Mouse (Mus musculus): ENCODE results near the gene Ptgfrn. TPM values are rescaled to one million over a fixed set of nuclear protein-coding genes. Genes with fewer than 3 reads are reported as not detected.

Ptgfrn gene
- polyA plus RNA-seq, 1 experiment from 2014 or later, result 2.0 TPM

DNA sequence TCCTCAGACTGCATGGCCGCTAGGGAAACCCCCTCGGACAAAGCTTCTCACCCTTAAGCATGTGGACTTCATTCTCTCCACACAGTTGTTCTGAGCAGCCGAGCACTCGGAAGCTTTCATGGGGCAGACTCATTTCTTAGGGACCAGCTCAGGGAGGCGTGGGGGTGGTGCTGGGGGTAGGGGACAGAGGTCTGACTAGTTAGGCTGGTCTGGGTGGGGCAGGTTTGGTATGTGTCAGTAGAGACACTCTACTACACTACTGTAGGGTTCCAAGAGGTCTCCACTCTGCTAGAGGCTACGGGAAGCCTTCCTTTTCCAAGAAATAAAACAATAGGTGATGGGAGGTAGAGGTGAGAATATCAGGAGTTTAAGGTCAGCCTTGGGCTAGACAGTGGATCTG is 65.4 kb downstream of the Ptgfrn start:
- WGBS, result 81% methylated on average over 6 of the region's 6 CpGs
- Histone ChIP-seq H3K4me3 (no peak overlapping the region), H3K4me1 (replicated peaks) (0 out of 2 replicates have a peak, but pooled peaks cover 3% of the 10 kb centered on the region), H3K36me3 (peaks cover 56% of the 10 kb centered on the region), H3K27me3 (ENCODE audit: insufficient read depth, poor library complexity, severe bottlenecking) (no peaks in the 10 kb centered on the region), H3K9me3 (no peaks in the 10 kb centered on the region), H3K27ac (peak overlapping the region; percentile 23; the same call in 1 of the 2 replicates)
- no peak for DNase-seq (ENCODE audit: low spot score)

DNA sequence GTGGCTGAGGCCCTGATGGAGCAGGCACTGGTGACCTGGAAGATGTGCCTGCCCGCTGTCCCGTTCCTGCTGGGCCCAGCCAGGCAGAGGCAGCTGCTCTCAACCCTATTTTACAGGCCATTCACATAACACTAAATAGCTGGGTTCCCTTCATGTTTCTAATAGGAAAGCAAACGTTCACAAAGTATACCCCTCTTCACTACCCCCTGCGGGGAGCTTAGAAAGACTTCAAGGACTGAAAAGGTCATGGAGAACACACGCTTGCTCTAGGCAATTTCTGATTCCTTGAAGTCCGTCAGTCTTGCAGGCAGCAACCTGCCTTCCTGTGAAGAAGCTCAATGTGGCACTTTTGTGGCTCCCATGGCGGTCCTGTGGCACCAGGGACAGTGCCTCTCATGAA is 68.1 kb downstream of the Ptgfrn start:
- Histone ChIP-seq H3K27me3 (ENCODE audit: insufficient read depth, poor library complexity, severe bottlenecking) (no peaks in the 10 kb centered on the region), H3K9me3 (no peaks in the 10 kb centered on the region), H3K27ac (no peak overlapping the region), H3K36me3 (peaks cover 39% of the 10 kb centered on the region), H3K4me3 (no peak overlapping the region), H3K4me1 (replicated peaks) (peaks cover 13% of the 10 kb centered on the region; the same call in 1 of the 2 replicates)
- DNase-seq (ENCODE audit: low spot score), result no peak
- WGBS, result 61% methylated on average over 7 of the region's 7 CpGs

DNA sequence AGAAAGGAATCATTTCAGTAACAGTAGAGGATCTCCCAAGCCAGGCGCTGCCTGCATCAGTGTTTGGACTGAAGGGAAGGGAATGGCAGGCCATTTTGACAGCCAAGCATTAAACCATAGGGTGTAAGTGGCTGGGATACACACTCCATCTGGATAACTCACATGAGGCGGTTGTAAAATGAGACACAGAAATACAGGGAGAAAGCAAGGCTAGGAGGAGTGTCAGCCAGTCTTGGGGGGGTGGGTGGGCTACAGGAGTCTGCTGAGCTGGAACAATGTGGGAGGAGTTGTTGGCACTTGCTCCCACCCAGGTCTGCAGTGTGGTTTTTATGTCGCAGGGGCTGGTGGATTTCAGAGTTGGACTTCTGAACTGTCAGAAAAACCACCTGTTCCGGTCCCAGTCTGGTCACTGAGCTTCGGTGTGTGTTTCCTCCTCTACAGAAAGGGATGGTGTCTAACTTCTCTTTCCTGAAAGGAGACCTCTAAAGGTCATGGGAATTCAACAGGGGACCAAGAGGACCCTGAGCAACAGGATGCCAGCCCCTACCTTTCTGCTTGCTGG is 72.0 kb downstream of the Ptgfrn start:
- no peak overlapping the region for H3K27ac ChIP-seq
- no peaks in the 10 kb centered on the region for H3K9me3 ChIP-seq
- WGBS, result 84% methylated on average over 5 of the region's 5 CpGs
- peaks cover 14% of the 10 kb centered on the region; the same call in 1 of the 2 replicates for H3K4me1 ChIP-seq (replicated peaks)
- H3K36me3 ChIP-seq, result peaks cover 20% of the 10 kb centered on the region
- no peak for DNase-seq (ENCODE audit: low spot score)
- H3K27me3 ChIP-seq (ENCODE audit: insufficient read depth, poor library complexity, severe bottlenecking), result no peaks in the 10 kb centered on the region
- H3K4me3 ChIP-seq, result no peak overlapping the region

DNA sequence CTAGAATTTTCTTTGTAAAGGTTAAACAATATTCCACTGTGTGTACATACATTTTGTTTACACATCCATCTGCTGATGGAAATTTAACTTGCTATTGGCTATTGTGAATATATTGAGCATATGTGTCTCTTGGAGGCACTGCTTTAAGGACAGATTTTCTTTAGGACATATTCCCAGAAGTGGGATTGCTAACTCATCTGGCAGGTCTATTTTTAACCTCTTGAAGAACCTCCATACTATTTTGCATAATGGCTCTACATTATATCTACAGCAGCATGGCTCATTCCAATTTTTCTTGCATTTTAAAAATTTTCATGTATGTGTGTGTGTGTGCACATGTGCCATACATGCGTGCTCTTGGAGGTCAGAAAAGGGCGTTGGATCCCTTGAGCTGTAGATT is 74.1 kb downstream of the Ptgfrn start:
- no peak for DNase-seq (ENCODE audit: low spot score)
- Histone ChIP-seq H3K27ac (no peak overlapping the region), H3K4me3 (no peak overlapping the region), H3K36me3 (peaks cover 3% of the 10 kb centered on the region; the same call in 1 of the 2 replicates), H3K4me1 (replicated peaks) (peaks cover 11% of the 10 kb centered on the region; the same call in 1 of the 2 replicates), H3K9me3 (no peaks in the 10 kb centered on the region), H3K27me3 (ENCODE audit: insufficient read depth, poor library complexity, severe bottlenecking) (no peaks in the 10 kb centered on the region)
- 94% methylated on average over 2 of the region's 2 CpGs for WGBS

DNA sequence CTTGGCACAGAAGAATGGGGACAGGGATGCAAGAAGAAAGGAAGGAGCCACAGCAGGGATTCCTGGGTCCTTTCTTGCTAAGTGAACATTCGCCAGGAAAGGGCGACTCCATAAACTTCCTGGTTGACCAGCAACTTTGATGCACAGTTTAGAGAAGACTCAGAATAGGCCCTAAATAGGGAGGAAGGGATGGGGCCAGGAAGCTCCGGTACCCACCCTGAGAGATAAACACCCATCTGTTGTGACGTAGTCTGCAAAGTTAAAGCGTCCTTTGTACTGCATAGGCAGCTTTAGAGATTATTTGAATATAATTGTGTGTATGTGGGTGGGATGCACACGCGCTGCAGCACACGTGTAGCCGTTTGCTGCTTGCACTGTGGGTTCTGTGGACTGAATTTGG is 75.6 kb downstream of the Ptgfrn start:
- Histone ChIP-seq H3K9me3 (no peaks in the 10 kb centered on the region), H3K27me3 (ENCODE audit: insufficient read depth, poor library complexity, severe bottlenecking) (no peaks in the 10 kb centered on the region), H3K4me3 (no peak overlapping the region), H3K4me1 (replicated peaks) (peaks cover 11% of the 10 kb centered on the region; the same call in 1 of the 2 replicates), H3K36me3 (no peaks in the 10 kb centered on the region), H3K27ac (no peak overlapping the region)
- WGBS, result 87% methylated on average over 9 of the region's 9 CpGs
- no peak for DNase-seq (ENCODE audit: low spot score)

DNA sequence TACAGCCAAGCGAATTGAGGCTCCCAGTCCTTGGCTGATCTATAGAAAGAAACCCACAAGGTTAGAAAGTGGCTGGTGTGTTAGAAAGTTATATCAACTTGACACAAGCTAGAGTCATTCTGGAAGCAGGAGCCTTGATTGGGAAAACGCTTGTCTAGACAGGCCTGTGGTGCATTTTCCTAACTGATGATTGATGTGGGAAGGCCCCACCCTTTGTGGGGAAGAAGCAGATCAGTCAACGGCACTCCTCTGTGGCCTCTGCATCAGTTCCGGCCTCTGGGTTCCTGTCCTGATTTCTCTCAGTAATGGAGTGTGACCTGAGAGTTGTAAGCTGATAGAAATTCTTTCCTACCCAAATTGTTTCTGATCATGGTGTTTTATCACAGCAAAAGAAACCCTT is 76.4 kb downstream of the Ptgfrn start:
- no peaks in the 10 kb centered on the region for H3K27me3 ChIP-seq (ENCODE audit: insufficient read depth, poor library complexity, severe bottlenecking)
- no peak overlapping the region for H3K4me3 ChIP-seq
- H3K9me3 ChIP-seq, result no peaks in the 10 kb centered on the region
- H3K4me1 ChIP-seq (replicated peaks), result peaks cover 11% of the 10 kb centered on the region; the same call in 1 of the 2 replicates
- H3K36me3 ChIP-seq, result no peaks in the 10 kb centered on the region
- 67% methylated on average over 4 of the region's 4 CpGs for WGBS
- no peak for DNase-seq (ENCODE audit: low spot score)
- H3K27ac ChIP-seq, result no peak overlapping the region

DNA sequence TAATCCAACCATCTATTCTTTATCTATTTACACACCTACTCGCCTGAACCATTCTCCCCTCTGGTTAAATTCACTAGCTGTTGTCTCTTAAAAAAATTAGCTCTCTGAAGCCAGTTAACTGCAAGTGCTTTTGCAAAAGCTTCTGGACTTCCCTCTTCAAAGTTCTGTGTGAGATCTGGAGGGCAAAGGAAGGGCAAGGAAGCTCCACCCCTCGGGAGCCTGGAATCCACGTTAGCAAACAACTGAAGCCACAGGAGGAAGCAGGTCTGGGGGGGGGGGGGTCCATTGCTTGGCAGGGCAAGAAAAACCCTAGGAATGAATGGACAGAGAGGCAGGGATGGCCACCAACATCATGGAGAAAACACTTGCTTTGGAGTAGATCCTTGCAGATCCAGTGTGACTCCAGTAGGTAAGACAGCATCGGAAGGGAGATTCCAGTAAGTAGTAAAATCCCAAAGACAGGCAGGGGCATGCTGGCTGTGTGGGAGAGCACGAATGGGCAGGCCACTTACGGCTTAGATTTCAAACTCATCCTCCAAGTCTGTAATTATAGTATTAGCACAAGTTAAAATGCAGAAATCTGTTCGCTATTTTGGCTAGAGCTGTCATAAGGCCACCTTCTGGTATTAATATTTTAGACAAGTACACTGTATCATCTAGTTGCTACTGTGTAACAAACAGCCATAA is 78.5 kb downstream of the Ptgfrn start:
- WGBS, result 67% methylated on average over 7 of the region's 7 CpGs
- H3K27ac ChIP-seq, result no peak overlapping the region
- no peaks in the 10 kb centered on the region for H3K9me3 ChIP-seq
- no peaks in the 10 kb centered on the region for H3K27me3 ChIP-seq (ENCODE audit: insufficient read depth, poor library complexity, severe bottlenecking)
- no peak overlapping the region for H3K4me3 ChIP-seq
- H3K36me3 ChIP-seq, result no peaks in the 10 kb centered on the region
- no peak for DNase-seq (ENCODE audit: low spot score)
- H3K4me1 ChIP-seq (replicated peaks), result no peaks in the 10 kb centered on the region

DNA sequence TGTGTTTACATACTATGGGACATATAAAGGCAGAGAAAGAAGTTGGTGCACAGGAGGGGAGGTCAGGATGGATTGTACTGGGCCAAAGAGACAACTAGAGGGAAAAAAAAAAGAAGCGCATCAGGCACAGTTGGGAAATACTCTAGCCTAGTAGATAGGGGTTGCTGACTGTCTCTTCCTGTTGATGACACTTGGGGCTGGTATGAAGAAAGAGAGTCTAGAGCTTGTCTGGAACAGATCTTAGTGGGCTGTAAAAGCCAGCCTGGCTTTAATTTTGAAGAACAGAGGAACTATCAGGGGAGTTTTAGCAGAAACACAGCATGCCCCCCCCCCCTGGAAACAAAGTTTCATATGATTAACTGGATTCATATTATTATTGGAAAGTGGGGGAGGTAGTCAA is 79.4 kb downstream of the Ptgfrn start:
- no peak for DNase-seq (ENCODE audit: low spot score)
- Histone ChIP-seq H3K27ac (no peak overlapping the region), H3K4me3 (no peak overlapping the region), H3K9me3 (no peaks in the 10 kb centered on the region), H3K27me3 (ENCODE audit: insufficient read depth, poor library complexity, severe bottlenecking) (no peaks in the 10 kb centered on the region), H3K4me1 (replicated peaks) (no peaks in the 10 kb centered on the region), H3K36me3 (no peaks in the 10 kb centered on the region)
- WGBS, result 97% methylated on average over 1 of the region's 1 CpGs

DNA sequence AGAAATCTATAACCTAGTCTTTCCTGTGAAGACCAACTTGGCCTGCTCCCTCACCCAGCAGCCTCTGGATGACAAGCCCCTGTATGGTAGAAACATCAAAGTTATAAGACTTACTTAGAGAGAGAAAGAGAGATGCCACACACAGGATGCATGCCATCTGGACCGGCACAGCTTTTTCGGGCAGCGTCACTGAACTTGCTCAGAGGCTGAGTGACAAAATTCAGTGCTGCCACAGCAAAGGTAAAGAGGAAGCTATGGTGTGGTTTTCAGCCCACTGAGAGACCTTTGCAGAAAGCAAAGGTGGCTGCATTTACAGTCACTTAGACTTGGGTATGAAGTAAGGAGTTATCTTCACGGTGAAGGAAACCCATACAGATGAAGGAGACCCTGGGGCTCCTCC is 80.7 kb downstream of the Ptgfrn start, which contains the start of gene Cd101:
Gene Cd101, minus strand, starts transcription at position 218 of the 400 bp plus-strand sequence.
- H3K9me3 ChIP-seq, result no peaks in the 10 kb centered on the region
- H3K4me1 ChIP-seq (replicated peaks), result no peaks in the 10 kb centered on the region
- no peaks in the 10 kb centered on the region for H3K27me3 ChIP-seq (ENCODE audit: insufficient read depth, poor library complexity, severe bottlenecking)
- H3K4me3 ChIP-seq, result no peak within 1 kb of the TSS
- no peak within 1 kb of the TSS for H3K27ac ChIP-seq
- H3K36me3 ChIP-seq, result no peaks in the 10 kb centered on the region
- no peak for DNase-seq (ENCODE audit: low spot score)
- WGBS, result 92% methylated on average over 4 of the region's 4 CpGs

DNA sequence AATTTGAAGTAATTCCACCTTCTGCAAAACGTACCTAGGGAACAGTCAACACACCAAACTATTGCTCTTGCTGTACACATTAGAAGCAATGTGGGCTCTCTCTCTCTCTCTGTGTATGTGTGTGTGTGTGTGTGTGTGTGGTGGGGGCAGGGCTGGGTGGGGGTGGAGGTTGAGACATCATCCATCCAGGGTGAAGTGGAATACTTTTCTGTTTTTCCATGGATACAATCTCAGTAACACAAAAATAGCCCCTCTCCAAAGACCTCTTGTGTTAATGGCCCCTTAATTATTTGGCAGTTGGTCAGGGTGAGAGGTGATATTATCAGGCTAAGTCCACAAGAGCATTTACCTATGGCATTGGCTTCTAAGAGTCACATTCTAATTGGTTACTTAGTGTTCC is 83.3 kb downstream of the Ptgfrn start:
- Histone ChIP-seq H3K9me3 (no peaks in the 10 kb centered on the region), H3K36me3 (no peaks in the 10 kb centered on the region), H3K4me1 (replicated peaks) (no peaks in the 10 kb centered on the region), H3K27ac (no peak overlapping the region), H3K27me3 (ENCODE audit: insufficient read depth, poor library complexity, severe bottlenecking) (no peaks in the 10 kb centered on the region), H3K4me3 (no peak overlapping the region)
- no peak for DNase-seq (ENCODE audit: low spot score)
- 93% methylated on average over 1 of the region's 1 CpGs for WGBS

DNA sequence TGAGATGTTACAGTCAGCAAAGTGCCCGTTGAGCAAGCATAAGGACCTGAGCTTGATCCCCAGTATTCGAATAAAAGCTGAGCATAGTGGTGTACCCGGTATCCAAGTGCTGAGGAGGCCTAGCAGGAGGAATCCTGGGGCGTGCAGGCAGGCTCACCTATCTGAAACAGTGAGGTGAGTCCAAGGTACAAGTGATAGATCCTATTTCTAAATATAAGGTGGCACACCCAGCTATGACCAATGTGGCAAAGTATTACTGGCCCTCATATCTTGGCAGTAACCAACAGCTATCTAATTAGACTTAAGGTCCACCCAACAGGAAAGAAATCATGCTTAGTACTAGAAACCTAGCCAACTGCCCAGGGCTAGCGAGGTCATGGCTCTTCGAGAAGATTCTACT is 87.1 kb downstream of the Ptgfrn start:
- Histone ChIP-seq H3K9me3 (no peaks in the 10 kb centered on the region), H3K4me3 (no peak overlapping the region), H3K36me3 (no peaks in the 10 kb centered on the region), H3K4me1 (replicated peaks) (peaks cover 3% of the 10 kb centered on the region; the same call in 1 of the 2 replicates), H3K27me3 (ENCODE audit: insufficient read depth, poor library complexity, severe bottlenecking) (no peaks in the 10 kb centered on the region), H3K27ac (no peak overlapping the region)
- DNase-seq (ENCODE audit: low spot score), result no peak
- WGBS, result 87% methylated on average over 6 of the region's 6 CpGs

DNA sequence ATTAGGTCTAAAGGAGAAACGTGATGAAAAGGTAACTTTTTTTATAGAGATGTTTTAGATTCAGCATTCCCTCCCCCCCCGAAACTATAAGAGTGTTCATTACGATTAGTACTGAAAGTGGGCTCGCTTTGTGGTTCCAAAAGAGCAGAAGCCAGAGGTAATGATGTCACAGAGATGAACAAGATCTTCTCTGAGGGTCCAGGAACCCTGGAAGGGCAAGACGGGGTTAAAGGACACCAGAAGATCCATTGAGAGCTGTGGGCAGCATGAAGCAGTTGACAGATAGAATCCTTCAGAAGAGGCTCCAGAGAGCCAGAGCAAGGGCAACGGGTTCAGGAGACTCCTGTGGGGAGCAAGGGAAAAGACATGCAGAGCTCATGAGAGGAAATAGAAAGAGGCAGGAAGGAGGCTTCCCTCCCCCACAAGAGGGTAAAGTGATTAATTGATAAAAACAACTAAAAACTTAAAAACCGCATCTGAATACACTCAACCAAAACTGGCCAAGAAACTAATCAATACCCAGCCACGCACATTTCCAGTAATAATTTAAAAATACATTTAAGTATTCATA is 88.5 kb downstream of the Ptgfrn start:
- WGBS, result 72% methylated on average over 8 of the region's 8 CpGs
- no peaks in the 10 kb centered on the region for H3K27me3 ChIP-seq (ENCODE audit: insufficient read depth, poor library complexity, severe bottlenecking)
- no peak overlapping the region for H3K4me3 ChIP-seq
- no peaks in the 10 kb centered on the region for H3K9me3 ChIP-seq
- DNase-seq (ENCODE audit: low spot score), result no peak
- H3K36me3 ChIP-seq, result no peaks in the 10 kb centered on the region
- peaks cover 3% of the 10 kb centered on the region; the same call in 1 of the 2 replicates for H3K4me1 ChIP-seq (replicated peaks)
- no peak overlapping the region for H3K27ac ChIP-seq

DNA sequence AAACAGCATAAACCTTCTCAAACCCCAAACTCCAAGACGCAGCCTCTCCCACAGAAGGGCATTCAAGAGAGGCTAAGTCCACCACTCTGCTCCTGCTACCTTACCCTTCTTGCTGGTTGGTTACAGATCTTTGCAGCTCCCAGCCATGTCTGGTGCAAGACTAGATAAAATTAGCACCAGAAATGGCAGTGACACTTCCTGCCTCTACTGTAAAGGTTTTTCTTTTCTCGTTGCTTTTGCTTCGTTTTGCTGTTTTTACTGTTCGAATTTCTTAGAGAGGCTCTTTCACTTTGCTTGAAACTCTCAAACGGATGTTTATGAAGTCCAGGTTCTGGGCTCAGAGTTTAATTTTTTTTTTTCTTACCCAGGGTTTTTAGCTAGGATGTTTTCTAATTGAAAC is 89.0 kb downstream of the Ptgfrn start:
- no peak overlapping the region for H3K4me3 ChIP-seq
- no peak overlapping the region for H3K27ac ChIP-seq
- WGBS, result 80% methylated on average over 5 of the region's 5 CpGs
- no peaks in the 10 kb centered on the region for H3K9me3 ChIP-seq
- no peaks in the 10 kb centered on the region for H3K36me3 ChIP-seq
- H3K27me3 ChIP-seq (ENCODE audit: insufficient read depth, poor library complexity, severe bottlenecking), result no peaks in the 10 kb centered on the region
- H3K4me1 ChIP-seq (replicated peaks), result peaks cover 3% of the 10 kb centered on the region; the same call in 1 of the 2 replicates
- no peak for DNase-seq (ENCODE audit: low spot score)

Data from hindbrain, embryonic 10.5 days (tissue).